Mouse (Mus musculus) stomach, postnatal 0 days (tissue): ENCODE measurements around the gene Aph1a.

ENCODE experiments used
- CTCF ChIP-seq: IDR thresholded peaks from 2 replicates; pipeline ENCODE4 v1.5.1; 2016; ENCODE audit warnings: antibody characterized with exemption, low read depth, mild to moderate bottlenecking, moderate library complexity
- EP300 ChIP-seq: optimal IDR thresholded peaks from 2 replicates; pipeline ENCODE3; 2016; ENCODE audit warnings: antibody characterized with exemption

- TF ChIP-seq CTCF (no peak), EP300 (no peak)
Measured at GRCm38 (mm10) chr3:95943226-95943625, 49.5 kb downstream of the Aph1a start.
